Comparison of ENCODE assay signal across 13 mouse cellular contexts in the genomic region with DNA sequence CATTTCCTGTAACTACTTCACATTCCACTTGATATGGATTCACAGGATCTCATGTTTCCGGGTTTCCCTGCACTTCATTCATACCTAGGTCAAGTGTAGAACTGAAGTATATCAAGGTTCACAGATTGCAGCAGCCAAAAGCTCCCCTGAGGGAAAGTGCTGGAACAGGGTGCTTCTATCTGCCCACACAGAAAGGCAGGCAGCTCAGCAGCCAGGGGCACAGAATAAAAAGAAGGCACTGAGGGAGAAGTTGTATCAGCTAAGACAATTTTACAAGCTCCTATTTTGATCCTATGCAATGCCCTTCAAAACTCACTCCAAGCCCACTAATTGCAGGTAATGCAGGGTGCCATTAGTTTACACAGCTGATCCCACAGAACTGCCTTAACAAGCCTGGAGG. TPM values are rescaled to one million over a fixed set of nuclear protein-coding genes. Genes with fewer than 3 reads are reported as not detected.
A peak's percentile ranks its signal among the peaks of the same experiment; 100 is the strongest.
DNase-seq lines count a peak whose midpoint lies in the region; TF ChIP-seq lines count a peak whose summit lies in the region.
"Had no signal": no experiment of that assay in that cellular context is flagged by ENCODE, and none has a peak within 500 bp of the region (broad histone marks: within the 10 kb centered on the region; RNA-seq: fewer than 3 reads in every experiment).

No protein-coding gene starts in this region.

- H3K27me3 ChIP-seq in E14TG2a.4 (ENCODE audit: insufficient read depth, low read length): no peaks in the 10 kb centered on the region
- H3K27me3 ChIP-seq: liver, embryonic 13.5 days had no signal

- peaks cover 65% of the 10 kb centered on the region for H3K4me1 ChIP-seq in E14TG2a.4 (replicated peaks; ENCODE audit: low read depth, low read length)

- intact Hi-C loops in gastrocnemius, adult 2 months (cut with DNase I): no loop called here

- peaks cover 9% of the 10 kb centered on the region; the same call in 1 of the 2 replicates for H3K36me3 ChIP-seq in E14TG2a.4 (ENCODE audit: insufficient read depth, low read length)
- H3K36me3 ChIP-seq: liver, embryonic 13.5 days had no signal

- peaks cover 4% of the 10 kb centered on the region for H3K9me3 ChIP-seq in E14TG2a.4 (ENCODE audit: low read length)
- H3K9me3 ChIP-seq: liver, embryonic 13.5 days had no signal

- H3K27ac ChIP-seq in gastrocnemius, adult 2 months: no peak overlapping the region
- H3K27ac ChIP-seq in layer of hippocampus, adult 2 months: no peak overlapping the region
- H3K27ac ChIP-seq: liver, embryonic 13.5 days had no signal

- H3K4me3 ChIP-seq in gastrocnemius, adult 2 months: peak overlapping the region; percentile 91
- peak overlapping the region; percentile 81; the same call in 1 of the 2 replicates for H3K4me3 ChIP-seq in layer of hippocampus, adult 2 months
- peak overlapping the region; percentile 92 for H3K4me3 ChIP-seq in E14TG2a.4 (replicated peaks; ENCODE audit: low read length)

- TF ChIP-seq CTCF in gastrocnemius, adult 2 months (IDR thresholded peaks at IDR 0.05): no peak
- TF ChIP-seq CTCF in layer of hippocampus, adult 2 months (conservative IDR thresholded peaks at IDR 0.05): no peak
- no peak for TF ChIP-seq CTCF in E14TG2a.4 (conservative IDR thresholded peaks at IDR 0.05; ENCODE audit: low read length)

- DNase-seq in gastrocnemius, adult 2 months: no peak
- DNase-seq in gastrocnemius, adult 18-20 months (ENCODE audit: low spot score): no peak
- DNase-seq in layer of hippocampus, adult 2 months (ENCODE audit: low spot score in 2 of 2): no peak
- DNase-seq in layer of hippocampus, adult 8-10 months (ENCODE audit: low spot score in 2 of 2): no peak
- DNase-seq in fat pad, adult 2 months (ENCODE audit: extremely low read depth, low read depth, low spot score): peak; percentile 77
- no peak for DNase-seq in right cerebral cortex, postnatal 4 days
- DNase-seq in natural killer cell, adult 2 months (ENCODE audit: low spot score in 2 of 2): no peak
- DNase-seq: cerebellum, postnatal 36 days; heart, postnatal 4 days; layer of hippocampus, adult 9-11 months; liver, embryonic 13.5 days; retina, postnatal 1 day had no signal

RNA-seq across cellular contexts. Expression of a gene that starts 2.0 kb away (rescaled TPM):
- total RNA-seq in gastrocnemius, adult 2 months (2021): 10 to 100 TPM; 16.3 to 24.0 TPM
- 10 to 100 TPM; 21.5 to 22.8 TPM for total RNA-seq in gastrocnemius, adult 18-20 months (2021)
- total RNA-seq in layer of hippocampus, adult 2 months (2021): 10 to 100 TPM; 61.7 to 63.5 TPM
- 10 to 100 TPM; 51.5 to 57.7 (median 52.9) TPM for total RNA-seq in layer of hippocampus, adult 8-10 months (2022)
